Mouse (Mus musculus) spleen, postnatal 36 days (tissue): ENCODE measurements around the gene Sox10.

Experiments used
- DNase-seq, 2 experiments: peaks; one replicate each; pipeline ENCODE4 v3.0.0; 2022; ENCODE audit warnings: low spot score in 2 of 2, mixed read lengths in 1 of 2

Sox10 gene

GRCm38 (mm10) chr15:79124331-79124875 lies 40.6 kb downstream of the Sox10 start:
- no peak for DNase-seq

DNA sequence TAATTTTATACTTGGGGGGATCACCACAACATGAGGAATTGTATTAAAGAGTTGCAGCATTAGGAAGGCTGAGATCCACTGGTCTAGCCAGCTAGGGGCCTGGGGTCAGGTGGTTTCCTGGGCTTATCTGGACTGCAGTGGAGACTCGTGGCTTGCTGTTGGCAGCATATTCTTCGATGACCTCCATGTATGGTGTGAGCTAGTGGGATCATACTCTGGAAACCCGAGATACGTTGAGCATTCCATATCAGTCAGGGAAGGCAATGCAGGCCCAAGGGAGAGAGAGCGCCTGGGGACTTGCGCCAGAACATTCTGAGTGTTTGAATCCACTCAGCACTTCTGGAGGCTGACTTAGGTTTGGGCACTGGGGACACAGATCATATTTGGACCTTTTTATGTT lies 41.3 kb downstream of the Sox10 start:
- DNase-seq: no peak

DNA sequence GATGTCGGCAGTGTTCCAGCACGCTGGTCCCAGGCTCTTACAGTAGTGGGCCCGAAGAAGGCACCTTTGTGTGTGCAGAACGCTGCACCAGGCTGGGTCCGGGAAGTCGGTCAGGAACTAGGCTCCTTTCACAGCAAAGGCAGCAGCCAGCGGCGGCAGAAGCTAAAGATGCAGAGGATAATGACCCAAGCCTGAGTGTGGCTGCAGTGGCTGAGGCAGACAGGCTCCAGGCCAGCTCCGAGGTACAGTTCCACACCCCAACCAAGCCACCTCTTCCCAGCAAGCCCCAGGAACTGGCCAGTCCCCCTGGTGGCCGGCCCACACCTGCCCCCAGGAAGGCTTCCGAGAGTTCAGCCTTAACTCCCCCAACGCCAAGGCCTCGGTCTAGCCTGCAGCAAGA lies 42.5 kb downstream of the Sox10 start:
- no peak for DNase-seq

- DNase-seq: no peak
Observed at GRCm38 (mm10) chr15:79122119-79122518, 42.9 kb downstream of the Sox10 start.

- DNase-seq: no peak
Observed at GRCm38 (mm10) chr15:79119491-79119890, 45.5 kb downstream of the Sox10 start.

GRCm38 (mm10) chr15:79115276-79115675 lies 49.8 kb downstream of the Sox10 start:
- no peak for DNase-seq

GRCm38 (mm10) chr15:79111774-79112173 lies 53.3 kb downstream of the Sox10 start:
- no peak for DNase-seq

DNA sequence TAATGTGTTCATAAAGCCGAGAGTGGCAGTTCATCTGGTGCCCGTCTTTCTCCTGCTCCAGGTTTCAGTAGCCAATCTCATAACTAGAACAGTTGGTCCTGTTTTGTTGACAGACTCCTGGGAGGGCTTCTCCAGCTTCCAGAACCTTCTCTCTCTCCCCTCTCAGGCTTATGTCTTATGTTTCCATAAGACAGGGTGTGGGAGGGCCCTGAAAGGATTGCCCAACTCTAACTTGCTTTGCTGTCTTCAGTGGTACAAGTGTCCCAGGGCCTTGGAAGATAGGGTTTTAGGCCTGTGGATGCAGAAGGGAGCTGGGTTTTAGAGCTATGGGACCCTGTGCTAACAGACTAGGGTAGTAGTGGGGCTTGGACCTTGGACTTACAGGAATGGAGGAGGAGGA lies 54.5 kb downstream of the Sox10 start:
- no peak for DNase-seq

DNA sequence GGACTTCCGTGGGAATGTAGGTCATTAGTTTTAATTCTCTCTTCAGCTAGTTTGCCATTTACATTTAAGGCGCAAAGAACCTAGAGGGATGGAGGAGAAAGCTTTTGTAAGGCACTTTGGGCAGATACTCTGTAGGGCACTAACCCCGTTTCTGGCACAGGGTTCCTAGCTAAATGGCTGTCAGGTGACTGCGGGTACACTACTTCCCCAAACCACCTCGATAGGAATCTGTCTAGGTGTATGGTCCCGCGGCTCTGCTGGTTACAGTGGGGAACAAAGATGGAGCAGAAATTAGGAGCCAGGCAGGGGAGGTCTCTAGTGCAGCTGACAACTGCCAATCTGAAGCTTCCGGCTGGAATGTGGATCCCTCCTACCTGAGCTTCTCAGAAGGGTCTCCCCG lies 55.0 kb downstream of the Sox10 start:
- DNase-seq: no peak

- peak in 1 of 2 experiments; percentile 22 for DNase-seq
Observed at GRCm38 (mm10) chr15:79109321-79109934, 55.6 kb downstream of the Sox10 start.

DNA sequence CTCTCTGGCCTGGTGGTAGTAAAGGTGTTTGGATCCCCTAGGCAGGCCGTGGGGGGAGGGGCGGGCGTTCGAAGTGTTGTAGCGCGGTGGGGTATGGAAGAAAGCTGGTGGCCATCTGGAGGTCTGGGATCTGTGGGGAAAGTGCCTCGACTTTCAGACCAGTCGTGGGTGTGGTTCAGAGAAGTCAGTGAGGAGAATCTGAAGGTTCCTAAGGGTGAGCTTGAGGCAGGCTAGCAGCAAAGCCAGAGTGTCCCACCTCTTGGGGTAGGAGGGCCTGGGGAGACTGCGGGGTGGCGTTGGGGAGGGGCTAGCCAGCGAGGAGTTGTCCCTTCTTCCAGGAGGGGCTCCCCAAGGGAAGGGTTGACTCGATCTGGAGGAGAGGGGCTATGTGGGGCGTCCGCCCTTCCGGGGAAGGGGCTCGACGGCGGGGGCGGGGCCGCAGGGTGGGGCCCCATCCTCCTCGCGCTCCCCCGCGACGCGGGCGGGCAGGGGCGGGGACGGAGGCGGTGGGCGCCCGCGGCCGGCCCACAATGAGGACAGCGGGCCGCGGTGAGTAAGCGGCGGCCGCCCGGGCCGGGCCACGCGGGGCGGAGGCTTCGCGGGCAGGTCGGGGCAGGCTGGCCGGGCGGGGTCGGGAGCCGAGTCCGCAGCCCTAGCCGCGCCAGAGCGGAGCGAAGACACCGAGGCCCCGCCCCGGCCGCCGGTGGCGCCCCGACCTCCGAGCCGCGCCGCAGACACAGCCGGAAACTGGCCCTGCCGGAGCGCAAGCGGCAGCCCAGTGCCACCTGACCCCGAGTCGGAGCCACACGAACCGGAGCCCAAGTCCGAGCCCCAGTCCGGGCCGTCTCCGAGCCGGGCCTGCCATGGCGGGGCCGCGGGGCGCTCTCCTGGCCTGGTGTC lies 56.4 kb downstream of the Sox10 start, which contains the start of gene Micall1:
Gene Micall1 (plus strand): TSS at position 478 of the 900 bp plus-strand sequence.
- peak; percentile 65 to 78 for DNase-seq

GRCm38 (mm10) chr15:79107966-79108365 lies 57.1 kb downstream of the Sox10 start:
- DNase-seq: no peak

DNA sequence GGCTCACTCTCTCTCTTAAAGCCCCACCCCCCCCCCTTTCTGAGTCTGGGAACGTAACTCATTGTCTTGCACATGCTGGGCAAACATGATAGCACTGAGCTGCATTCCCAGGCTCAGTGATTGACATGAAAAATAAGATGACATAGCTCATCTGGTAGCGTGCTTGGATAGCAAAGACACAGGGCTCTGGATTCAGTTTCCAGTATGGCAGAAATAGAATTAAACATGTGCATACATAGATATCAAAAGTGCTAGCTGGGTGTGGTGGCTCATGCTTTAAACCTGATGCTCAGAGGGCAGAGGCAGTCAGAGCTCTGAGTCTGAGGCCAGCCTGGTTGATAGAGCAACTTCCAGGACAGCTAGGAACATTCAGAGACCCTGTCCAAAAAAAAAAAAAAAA lies 59.2 kb downstream of the Sox10 start:
- no peak for DNase-seq
